Mouse (Mus musculus) cortical plate, adult 2 months (tissue): ENCODE measurements at regions not wholly inside any gene's neighbourhood (a gene's known extent, or its start where the extent isn't known, plus 50 kb on each side); places are given as distances from the start of the nearest gene placed in this dataset.

ENCODE experiments used
- CTCF ChIP-seq: fragments of 200-500 bp; IDR thresholded peaks from 2 replicates; pipeline ENCODE4 v1.5.1; 2011; ENCODE audit warnings: mild to moderate bottlenecking, control low read depth, low read length; ENCODE audit not compliant: insufficient read depth; ENCODE audit errors: extremely low read depth
- POLR2A ChIP-seq: fragments of 200-500 bp; IDR thresholded peaks from 2 replicates; pipeline ENCODE4 v1.6.1; 2011; ENCODE audit warnings: mild to moderate bottlenecking, low read length, control low read depth; ENCODE audit not compliant: insufficient read depth; ENCODE audit errors: extremely low read depth

DNA sequence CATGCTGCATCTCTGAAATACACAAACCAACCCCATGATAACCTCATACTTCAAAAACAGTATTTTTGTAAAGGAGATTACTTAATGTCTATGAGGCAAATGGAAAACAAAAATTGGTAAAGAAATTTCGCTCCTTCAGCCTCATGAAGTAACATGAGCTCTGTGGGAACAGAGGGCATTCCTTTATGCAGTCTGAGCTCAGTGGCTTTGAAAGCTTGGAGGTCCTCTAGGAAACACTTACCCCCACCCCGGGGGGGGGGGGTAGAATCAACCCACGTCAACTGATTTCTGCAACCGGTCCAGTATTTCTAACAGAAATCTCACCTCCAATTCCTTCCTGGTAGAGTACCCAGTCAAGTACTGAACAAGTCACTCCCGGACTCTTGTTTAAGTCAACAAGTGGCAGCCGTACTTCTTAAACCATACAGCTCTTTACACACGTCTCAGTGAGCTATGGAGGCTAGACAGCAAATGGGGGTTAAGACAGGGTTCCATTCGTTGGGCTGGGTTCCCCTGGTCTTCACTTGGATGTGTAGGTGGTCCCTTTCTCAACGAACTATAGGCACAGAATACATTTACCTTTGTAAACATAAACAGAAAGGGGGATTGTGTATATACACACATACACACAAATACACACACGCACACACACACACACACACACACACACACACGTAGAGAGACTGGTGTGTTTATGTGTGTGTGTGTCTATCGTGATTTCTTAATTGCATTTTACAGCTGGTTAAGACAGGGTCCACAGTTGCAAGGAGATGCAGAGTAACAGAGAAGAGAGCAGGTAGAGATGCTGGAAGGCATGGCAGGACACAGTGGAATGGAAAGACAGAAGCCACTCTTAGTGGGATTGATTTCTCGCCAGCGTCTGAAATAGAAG is 63.6 kb upstream of the Otx2 start:
- TF ChIP-seq CTCF (no peak), POLR2A (no peak)
